Mouse (Mus musculus) G1E (cell line): ENCODE measurements at regions not wholly inside any gene's neighbourhood (a gene's known extent, or its start where the extent isn't known, plus 50 kb on each side); places are given as distances from the start of the nearest gene placed in this dataset.
A peak's percentile ranks its signal among the peaks of the same experiment; 100 is the strongest.
"Not testable (repeated sequence)": the region's sequence is repeated elsewhere in the genome, so short reads cannot be mapped to it uniquely, and the experiment has no call there.

ENCODE experiments used
- ATAC-seq: 2 replicates; pipeline ENCODE4 v1.8.0; 2016; ENCODE audit warnings: mild to moderate bottlenecking; ENCODE audit not compliant: insufficient number of reproducible peaks, poor library complexity, low FRiP score, severe bottlenecking; ENCODE audit errors: extremely low read depth
- DNase-seq: peaks from one replicate; pipeline ENCODE4 v3.0.0; 2012; ENCODE audit warnings: low spot score
- H3K27me3 ChIP-seq: 2 replicates; pipeline ENCODE4 v1.6.1; 2012; ENCODE audit warnings: mild to moderate bottlenecking, low read length, inconsistent platforms; ENCODE audit not compliant: insufficient read depth
- H3K36me3 ChIP-seq: replicated peaks from 2 replicates; pipeline ENCODE3; 2012; ENCODE audit warnings: mild to moderate bottlenecking, inconsistent platforms
- H3K4me1 ChIP-seq: 2 replicates; pipeline ENCODE4 v1.6.1; 2012; ENCODE audit warnings: low read depth, low read length, inconsistent platforms, mixed read lengths; ENCODE audit not compliant: insufficient read depth
- H3K4me3 ChIP-seq: 2 replicates; pipeline ENCODE4 v1.5.1; 2012; ENCODE audit warnings: low read depth, mild to moderate bottlenecking, inconsistent platforms, low read length, moderate library complexity, mixed read lengths
- H3K9me3 ChIP-seq: replicated peaks from 2 replicates; pipeline ENCODE4 v1.6.1; 2012; ENCODE audit warnings: inconsistent platforms
- CTCF ChIP-seq: IDR thresholded peaks from 2 replicates; pipeline ENCODE4 v1.5.1; 2012; ENCODE audit warnings: low read depth, low read length, inconsistent platforms, mixed read lengths
- GATA1 ChIP-seq: IDR thresholded peaks from 2 replicates; pipeline ENCODE4 v1.6.1; 2012; ENCODE audit warnings: borderline replicate concordance, low read length, inconsistent platforms, mixed read lengths
- GATA2 ChIP-seq: IDR thresholded peaks from 2 replicates; pipeline ENCODE4 v1.6.1; 2012; ENCODE audit warnings: low read depth, low read length, inconsistent platforms, borderline replicate concordance
- POLR2AphosphoS5 ChIP-seq: IDR thresholded peaks from 2 replicates; pipeline ENCODE4 v1.6.1; 2012; ENCODE audit warnings: low read depth, low read length, inconsistent platforms; ENCODE audit not compliant: insufficient replicate concordance
- TAL1 ChIP-seq: conservative IDR thresholded peaks from 2 replicates; pipeline ENCODE4 v1.6.1; 2012; ENCODE audit warnings: low read depth, low read length, inconsistent platforms, mixed read lengths

DNA sequence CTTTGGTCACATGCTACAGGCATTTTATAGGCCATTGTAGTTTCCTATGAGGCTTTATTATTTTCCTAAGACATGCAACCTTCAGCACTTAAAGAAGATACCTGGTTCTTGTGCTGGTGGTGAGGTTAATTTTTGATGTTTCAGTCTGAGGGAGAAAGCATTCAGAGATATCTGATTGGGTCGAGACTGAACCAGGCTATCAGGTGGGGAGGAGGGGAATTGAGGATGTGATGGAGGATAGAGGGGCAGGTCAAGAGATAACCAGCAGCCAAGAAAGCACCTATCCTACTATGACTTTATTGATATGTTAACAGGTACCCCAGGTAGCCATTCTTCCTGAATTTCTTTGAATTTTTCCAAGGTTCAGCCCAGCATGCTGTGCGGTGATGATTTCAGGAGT, 74.1 kb upstream of the Zfp988 start:
- not testable (repeated sequence) for DNase-seq, ATAC-seq, H3K4me1 ChIP-seq, H3K27me3 ChIP-seq, H3K36me3 ChIP-seq, H3K4me3 ChIP-seq
- peaks cover 18% of the 10 kb centered on the region for H3K9me3 ChIP-seq

DNA sequence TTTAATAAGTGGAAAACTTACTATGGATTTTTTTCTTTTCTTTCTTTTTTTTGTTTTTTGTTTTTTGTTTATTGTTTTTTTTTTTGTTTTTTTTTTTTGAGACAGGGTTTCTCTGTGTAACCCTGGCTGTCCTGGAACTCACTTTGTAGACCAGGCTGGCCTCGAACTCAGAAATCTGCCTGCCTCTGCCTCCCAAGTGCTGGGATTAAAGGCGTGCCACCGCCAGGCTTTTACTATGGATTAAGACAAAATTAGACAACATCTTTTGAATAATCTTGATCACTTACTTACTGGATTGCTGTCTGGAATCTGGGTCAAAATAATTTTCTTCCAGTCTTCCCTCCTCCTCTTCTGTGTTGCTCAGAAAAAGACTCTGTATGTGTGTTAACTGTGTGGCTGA, 73.7 kb upstream of the Zfp988 start:
- H3K4me1 ChIP-seq, H3K27me3 ChIP-seq, DNase-seq, H3K4me3 ChIP-seq, H3K36me3 ChIP-seq, ATAC-seq: not testable (repeated sequence)
- peaks cover 18% of the 10 kb centered on the region for H3K9me3 ChIP-seq

DNA sequence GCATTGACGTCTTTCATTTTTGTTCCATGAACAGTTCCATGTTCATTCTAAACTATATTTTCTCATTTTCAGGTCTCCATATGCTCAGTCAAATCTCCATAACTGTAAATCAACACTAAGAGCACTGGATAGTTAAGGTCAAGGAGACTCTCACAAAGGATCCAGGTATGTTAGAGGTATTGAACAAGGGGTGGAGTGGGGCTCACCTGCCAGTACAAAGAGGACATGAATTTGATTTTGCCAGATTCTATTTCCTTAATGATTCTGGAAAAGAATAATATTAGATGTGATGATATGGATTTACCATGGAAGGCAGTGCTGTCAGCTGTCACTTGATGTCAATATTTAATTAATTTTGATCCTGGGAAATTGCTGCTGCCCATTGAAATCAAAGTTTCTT, 73.2 kb upstream of the Zfp988 start:
- not testable (repeated sequence) for H3K4me3 ChIP-seq, H3K27me3 ChIP-seq, H3K36me3 ChIP-seq, DNase-seq, ATAC-seq, H3K4me1 ChIP-seq
- peaks cover 18% of the 10 kb centered on the region for H3K9me3 ChIP-seq

DNA sequence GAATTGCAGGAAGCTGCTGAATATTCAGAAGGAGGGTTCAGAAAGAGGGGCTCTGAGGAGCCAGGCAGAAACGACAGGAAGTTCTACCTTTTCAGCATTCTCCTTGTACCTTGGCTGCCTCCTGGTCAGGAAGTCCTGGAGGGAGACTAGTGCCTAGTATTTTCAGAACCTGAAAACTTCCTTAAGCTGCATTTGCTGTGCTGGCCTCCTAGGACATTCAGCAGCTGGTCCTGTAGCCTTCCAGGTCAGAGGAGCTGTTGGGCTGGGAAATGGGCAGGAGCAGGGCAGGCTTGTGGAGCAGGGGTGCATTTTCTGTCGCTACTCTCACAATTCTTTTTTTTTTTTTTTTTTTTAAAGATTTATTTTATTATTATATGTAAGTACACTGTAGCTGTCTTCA, 71.2 kb upstream of the Zfp988 start:
- not testable (repeated sequence) for ATAC-seq, DNase-seq, H3K27me3 ChIP-seq, H3K4me3 ChIP-seq, H3K4me1 ChIP-seq, H3K36me3 ChIP-seq
- H3K9me3 ChIP-seq, result peaks cover 18% of the 10 kb centered on the region

DNA sequence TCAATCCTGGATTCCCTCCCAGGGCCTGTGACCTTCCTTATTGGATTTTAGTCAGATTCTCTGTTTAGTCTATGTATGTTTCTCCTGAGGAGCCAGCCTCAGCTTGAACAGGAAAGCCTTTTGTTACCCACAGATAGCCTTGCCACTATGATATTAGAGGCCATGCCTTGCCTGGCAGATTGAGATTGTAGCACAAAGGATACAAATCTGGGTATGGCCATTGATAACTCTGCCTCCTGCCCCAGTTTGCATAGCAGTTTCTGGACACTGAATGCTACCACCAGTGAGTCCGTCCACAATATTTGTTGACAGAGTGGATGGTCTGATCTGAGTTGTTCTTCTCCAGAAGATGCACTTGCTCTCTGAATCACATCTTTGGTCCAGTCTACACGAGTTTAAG, 70.0 kb upstream of the Zfp988 start:
- H3K4me3 ChIP-seq, DNase-seq, ATAC-seq, H3K36me3 ChIP-seq, H3K27me3 ChIP-seq, H3K4me1 ChIP-seq: not testable (repeated sequence)
- H3K9me3 ChIP-seq, result peaks cover 18% of the 10 kb centered on the region

DNA sequence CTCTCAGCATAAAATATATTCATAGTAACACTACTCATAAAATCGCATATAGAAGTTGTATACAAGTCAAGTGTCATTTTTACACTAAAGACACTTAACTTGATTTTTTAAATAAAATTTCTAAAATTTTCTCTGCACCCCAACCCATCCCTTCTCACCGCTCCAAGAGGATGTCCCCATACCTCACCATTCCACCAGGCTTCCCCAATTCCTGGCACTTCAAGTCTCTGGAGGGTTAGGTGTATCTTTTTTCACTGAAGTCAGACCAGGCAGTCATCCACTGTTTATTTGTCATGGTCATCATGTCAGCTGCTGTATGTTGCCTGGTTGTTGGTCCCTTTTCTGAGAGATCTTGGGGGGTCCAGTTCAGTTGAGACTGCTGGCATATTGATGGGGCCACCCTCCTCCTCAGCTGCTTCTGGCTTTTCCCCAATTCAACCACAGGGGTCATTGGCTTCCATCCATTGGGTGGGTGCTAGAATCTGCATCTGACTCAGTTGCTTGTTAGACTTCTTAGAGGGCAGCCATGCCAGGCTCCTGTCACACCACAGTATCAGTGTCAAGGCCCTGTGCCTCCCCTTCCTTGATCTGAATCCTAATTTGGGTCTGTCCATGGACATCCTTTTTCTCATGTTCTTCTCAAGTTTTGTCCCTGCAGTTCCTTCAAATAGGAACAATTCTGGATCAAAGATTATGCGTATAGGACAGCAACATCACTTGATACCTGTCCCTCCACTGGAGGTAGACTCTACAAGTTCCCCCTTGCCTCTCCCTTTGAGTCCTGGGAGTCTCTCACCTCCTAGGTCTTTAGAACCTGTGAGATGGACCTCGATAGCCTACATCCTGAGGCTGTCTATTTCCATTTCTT, 63.9 kb upstream of the Zfp988 start:
- not testable (repeated sequence) for H3K36me3 ChIP-seq, DNase-seq, H3K4me3 ChIP-seq, H3K27me3 ChIP-seq, H3K4me1 ChIP-seq, H3K9me3 ChIP-seq
- 0 out of 2 replicates have a peak, but pooled peaks have one; percentile 22 for ATAC-seq

DNA sequence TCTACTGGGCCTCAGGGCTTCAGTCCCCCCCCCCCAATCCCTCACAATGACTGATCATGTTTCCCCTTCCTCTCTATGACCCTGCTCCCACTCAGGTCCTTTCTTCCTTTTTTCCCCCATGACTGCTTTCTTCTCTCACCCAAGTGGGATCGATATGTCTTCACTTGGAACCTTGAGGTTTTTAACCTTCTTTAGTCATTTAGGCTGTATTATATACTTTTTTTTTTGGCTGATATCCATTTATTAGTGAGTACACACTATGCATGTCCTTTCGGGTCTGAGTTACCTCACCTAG, 63.3 kb upstream of the Zfp988 start:
- no peak for TF ChIP-seq CTCF
- TF ChIP-seq GATA1, result no peak
- no peak for TF ChIP-seq POLR2AphosphoS5
- TF ChIP-seq GATA2, result no peak
- TF ChIP-seq TAL1, result no peak
- ATAC-seq, result no peak

DNA sequence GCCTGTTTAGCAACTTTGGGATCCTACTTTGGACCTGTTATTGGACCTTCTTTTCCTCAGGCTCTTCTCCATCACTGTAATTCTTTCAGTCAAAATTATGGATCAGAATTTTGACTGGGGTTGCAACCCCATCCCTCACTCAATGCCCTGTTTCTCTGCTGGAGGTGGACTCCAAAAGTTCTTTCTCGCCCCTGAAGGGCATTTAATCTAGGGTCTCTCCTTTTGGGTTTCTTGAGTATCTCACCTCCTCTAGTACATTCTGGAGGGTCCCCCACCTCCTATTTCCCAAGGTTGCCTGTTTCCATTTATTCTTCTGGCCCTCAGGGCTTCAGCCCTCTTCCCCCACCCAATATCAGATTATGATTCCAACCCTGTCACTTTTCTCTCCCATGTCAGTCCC, 56.9 kb upstream of the Zfp988 start:
- H3K36me3 ChIP-seq, H3K4me3 ChIP-seq, H3K9me3 ChIP-seq, DNase-seq, H3K27me3 ChIP-seq, H3K4me1 ChIP-seq: not testable (repeated sequence)
- peak; percentile 15; the same call in 1 of the 2 replicates for ATAC-seq

More for the DNA sequence above, 63.3 kb upstream of the Zfp988 start:
- peaks cover 8% of the 10 kb centered on the region for H3K9me3 ChIP-seq
- DNase-seq, result no peak
- no peaks in the 10 kb centered on the region for H3K4me1 ChIP-seq
- no peak overlapping the region for H3K4me3 ChIP-seq
- H3K27me3 ChIP-seq, result no peaks in the 10 kb centered on the region
- no peaks in the 10 kb centered on the region for H3K36me3 ChIP-seq
